Mouse (Mus musculus) CH12.LX (cell line): ENCODE results near the gene Hoxb2. TPM values are rescaled to one million over a fixed set of nuclear protein-coding genes. Genes with fewer than 3 reads are reported as not detected.

Experiments
- DNase-seq: peaks from one replicate; pipeline ENCODE4 v3.0.0-alpha.2; 2013; ENCODE audit errors: extremely low read depth
- H3K27ac ChIP-seq: 2 replicates; pipeline ENCODE4 v1.5.1; 2012; ENCODE audit warnings: low read depth, mild to moderate bottlenecking, control low read depth, moderate library complexity; ENCODE audit not compliant: insufficient read depth
- H3K27me3 ChIP-seq: replicated peaks from 2 replicates; pipeline ENCODE3; 2012; ENCODE audit warnings: inconsistent platforms
- H3K36me3 ChIP-seq, 2 experiments: replicated peaks in 1 of 2; 2 replicates each; pipeline versions ENCODE3 to v1.6.1; 2012; ENCODE audit warnings: inconsistent platforms in 1 of 2, low read length in 1 of 2, mild to moderate bottlenecking in 1 of 2, mixed read lengths in 1 of 2, moderate library complexity in 1 of 2; ENCODE audit not compliant: control insufficient read depth in 1 of 2, insufficient read depth in 1 of 2
- H3K4me1 ChIP-seq, 2 experiments: 2 replicates each; pipeline ENCODE4 v1.6.1; 2012; ENCODE audit warnings: inconsistent platforms in 1 of 2, moderate library complexity in 1 of 2; ENCODE audit not compliant: insufficient read depth in 2 of 2, control insufficient read depth in 1 of 2
- H3K4me2 ChIP-seq: 2 replicates; pipeline ENCODE4 v1.6.1; 2012; ENCODE audit warnings: low read depth, mild to moderate bottlenecking, control low read depth; ENCODE audit not compliant: poor library complexity, insufficient read depth, severe bottlenecking
- H3K4me3 ChIP-seq, 3 experiments: fragments of 150-350 bp in 1 of 3; sonication (generic) in 1 of 3; replicated peaks in 1 of 3; 2 replicates each; pipeline versions ENCODE3 to v1.5.1; 2011 to 2012; ENCODE audit warnings: low read depth in 2 of 3, low read length in 2 of 3, mild to moderate bottlenecking in 2 of 3, moderate library complexity in 2 of 3, control low read depth in 1 of 3, improper control_type of control experiment in 1 of 3, inconsistent platforms in 1 of 3, mixed read lengths in 1 of 3; ENCODE audit not compliant: poor library complexity in 1 of 3
- H3K79me2 ChIP-seq: replicated peaks from 2 replicates; pipeline ENCODE4 v1.6.1; 2012; ENCODE audit warnings: mild to moderate bottlenecking, moderate library complexity; ENCODE audit not compliant: control insufficient read depth, poor library complexity, insufficient read depth, severe bottlenecking; ENCODE audit errors: extremely low read depth
- H3K9ac ChIP-seq: 2 replicates; pipeline ENCODE4 v1.6.1; 2012; ENCODE audit warnings: low read depth, mild to moderate bottlenecking, control low read depth, moderate library complexity; ENCODE audit not compliant: insufficient read depth
- H3K9me3 ChIP-seq: replicated peaks from 2 replicates; pipeline ENCODE3; 2012; ENCODE audit warnings: low read length, inconsistent platforms, mixed read lengths
- CHD2 ChIP-seq: IDR thresholded peaks from 2 replicates; pipeline ENCODE4 v1.6.1; 2011; ENCODE audit warnings: low read length, improper control_type of control experiment
- JUN ChIP-seq: IDR thresholded peaks from 2 replicates; pipeline ENCODE4 v1.6.1; 2011; ENCODE audit warnings: low read depth, mild to moderate bottlenecking, low read length, improper control_type of control experiment, moderate library complexity; ENCODE audit not compliant: insufficient read depth
- MAX ChIP-seq: IDR thresholded peaks from 2 replicates; pipeline ENCODE4 v1.6.1; 2011; ENCODE audit warnings: low read length, improper control_type of control experiment
- MAZ ChIP-seq: IDR thresholded peaks from 2 replicates; pipeline ENCODE4 v1.6.1; 2012; ENCODE audit warnings: low read depth, mild to moderate bottlenecking, inconsistent platforms, low read length, improper control_type of control experiment, moderate library complexity
- MXI1 ChIP-seq: IDR thresholded peaks from 2 replicates; pipeline ENCODE4 v1.6.1; 2011; ENCODE audit warnings: mild to moderate bottlenecking, low read depth, low read length, improper control_type of control experiment
- MYC ChIP-seq: IDR thresholded peaks from 2 replicates; pipeline ENCODE4 v1.6.1; 2011; ENCODE audit warnings: low read depth, mild to moderate bottlenecking, improper control_type of control experiment, low read length
- NRF1 ChIP-seq: IDR thresholded peaks from 2 replicates; pipeline ENCODE4 v1.6.1; 2014; ENCODE audit warnings: low read depth, mild to moderate bottlenecking, inconsistent platforms, low read length, improper control_type of control experiment, moderate library complexity
- POLR2A ChIP-seq: IDR thresholded peaks from 2 replicates; pipeline ENCODE4 v1.6.1; 2011; ENCODE audit warnings: low read depth, mild to moderate bottlenecking, improper control_type of control experiment, low read length
- POLR2AphosphoS2 ChIP-seq: IDR thresholded peaks from 2 replicates; pipeline ENCODE4 v1.6.1; 2011; ENCODE audit warnings: low read depth, low read length, improper control_type of control experiment
- RCOR1 ChIP-seq: conservative IDR thresholded peaks from 2 replicates; pipeline ENCODE4 v1.6.1; 2012; ENCODE audit warnings: low read depth, mild to moderate bottlenecking, inconsistent platforms, low read length, improper control_type of control experiment
- SIN3A ChIP-seq: IDR thresholded peaks from 2 replicates; pipeline ENCODE4 v1.6.1; 2012; ENCODE audit warnings: low read length, improper control_type of control experiment, inconsistent platforms
- TBP ChIP-seq: conservative IDR thresholded peaks from 2 replicates; pipeline ENCODE4 v1.6.1; 2011; ENCODE audit warnings: low read depth, low read length, improper control_type of control experiment
- TCF12 ChIP-seq: IDR thresholded peaks from 2 replicates; pipeline ENCODE4 v1.6.1; 2014; ENCODE audit warnings: low read depth, mild to moderate bottlenecking, inconsistent platforms, low read length, improper control_type of control experiment
- UBTF ChIP-seq: IDR thresholded peaks from 2 replicates; pipeline ENCODE4 v1.6.1; 2012; ENCODE audit warnings: low read depth, mild to moderate bottlenecking, inconsistent platforms, low read length, improper control_type of control experiment, moderate library complexity
- USF1 ChIP-seq: IDR thresholded peaks from 2 replicates; pipeline ENCODE4 v1.6.1; 2014; ENCODE audit warnings: low read depth, mild to moderate bottlenecking, inconsistent platforms, low read length, improper control_type of control experiment
- ZC3H11A ChIP-seq: IDR thresholded peaks from 2 replicates; pipeline ENCODE4 v1.6.1; 2012; ENCODE audit warnings: low read depth, mild to moderate bottlenecking, inconsistent platforms, low read length, improper control_type of control experiment
- ZKSCAN1 ChIP-seq: IDR thresholded peaks from 2 replicates; pipeline ENCODE4 v1.6.1; 2012; ENCODE audit warnings: low read depth, inconsistent platforms, low read length, improper control_type of control experiment, borderline replicate concordance
- ZNF384 ChIP-seq: IDR thresholded peaks from 2 replicates; pipeline ENCODE4 v1.6.1; 2012; ENCODE audit warnings: low read depth, low read length, improper control_type of control experiment, inconsistent platforms
- dilution Hi-C: fragments of 300-500 bp; cut with MboI; formaldehyde crosslinking; loops from 2 replicates; pipeline ENCODE4 v1.14.3; 2020; ENCODE audit warnings: low sequenced_read_pairs; ENCODE audit not compliant: extremely low pct_unique_long_range_greater_than_20kb, extremely low pct_ligation_motif_present
- in situ Hi-C: fragments of 300-500 bp; cut with MboI; formaldehyde crosslinking; loops from 3 replicates; pipeline ENCODE4 v1.14.3; 2019; ENCODE audit warnings: low sequenced_read_pairs, low pct_ligation_motif_present, low pct_unique_long_range_greater_than_20kb, mixed read lengths
- polyA plus RNA-seq: library from polyadenylated mRNA; unstranded; fragments of >175 nt; gene quantifications from 2 replicates; pipeline ENCODE4 v1.2.1, GENCODE M21; 2012; ENCODE audit warnings: low read depth; ENCODE audit not compliant: insufficient read length
- total RNA-seq, 2 experiments: library from RNA; depleted of rRNA; stranded (reverse); fragments of 300-350 nt in 1 of 2; fragments of >200 nt in 1 of 2; gene quantifications; 2 replicates each; pipeline ENCODE4 v1.2.3; 2012 to 2014

Hoxb2 gene
- total and polyA plus RNA-seq, 3 experiments, result not detected

DNA sequence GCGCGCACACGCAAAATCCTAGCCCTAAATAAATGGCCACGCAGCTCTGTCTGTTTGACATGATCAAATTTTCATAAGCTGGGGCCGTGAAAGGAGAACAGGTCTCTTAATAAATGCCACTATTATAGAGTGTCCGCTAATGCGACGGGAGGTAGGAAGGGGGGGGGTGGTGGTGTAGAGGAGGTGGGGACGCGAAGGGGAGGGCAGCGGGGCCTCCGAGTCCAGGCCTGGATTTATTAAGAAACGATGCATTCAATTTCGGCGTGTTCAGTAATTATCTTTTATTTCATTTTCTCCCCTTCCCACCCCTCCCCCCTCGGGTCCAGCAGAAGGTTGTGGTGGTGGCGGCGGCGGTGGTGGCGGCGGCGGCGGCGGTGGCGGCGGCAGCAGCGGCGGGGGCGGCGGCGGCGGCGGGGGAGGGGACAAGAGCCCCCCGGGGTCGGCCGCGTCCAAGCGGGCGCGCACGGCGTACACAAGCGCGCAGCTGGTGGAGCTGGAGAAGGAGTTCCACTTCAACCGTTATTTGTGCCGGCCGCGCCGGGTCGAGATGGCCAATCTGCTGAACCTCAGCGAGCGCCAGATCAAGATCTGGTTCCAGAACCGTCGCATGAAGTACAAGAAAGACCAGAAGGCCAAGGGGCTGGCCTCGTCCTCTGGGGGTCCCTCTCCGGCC is 5.0 kb upstream of the Hoxb2 start:
- Histone ChIP-seq H3K27me3 (peaks cover 11% of the 10 kb centered on the region), H3K4me2 (no peak overlapping the region), H3K9ac (no peak overlapping the region)

DNA sequence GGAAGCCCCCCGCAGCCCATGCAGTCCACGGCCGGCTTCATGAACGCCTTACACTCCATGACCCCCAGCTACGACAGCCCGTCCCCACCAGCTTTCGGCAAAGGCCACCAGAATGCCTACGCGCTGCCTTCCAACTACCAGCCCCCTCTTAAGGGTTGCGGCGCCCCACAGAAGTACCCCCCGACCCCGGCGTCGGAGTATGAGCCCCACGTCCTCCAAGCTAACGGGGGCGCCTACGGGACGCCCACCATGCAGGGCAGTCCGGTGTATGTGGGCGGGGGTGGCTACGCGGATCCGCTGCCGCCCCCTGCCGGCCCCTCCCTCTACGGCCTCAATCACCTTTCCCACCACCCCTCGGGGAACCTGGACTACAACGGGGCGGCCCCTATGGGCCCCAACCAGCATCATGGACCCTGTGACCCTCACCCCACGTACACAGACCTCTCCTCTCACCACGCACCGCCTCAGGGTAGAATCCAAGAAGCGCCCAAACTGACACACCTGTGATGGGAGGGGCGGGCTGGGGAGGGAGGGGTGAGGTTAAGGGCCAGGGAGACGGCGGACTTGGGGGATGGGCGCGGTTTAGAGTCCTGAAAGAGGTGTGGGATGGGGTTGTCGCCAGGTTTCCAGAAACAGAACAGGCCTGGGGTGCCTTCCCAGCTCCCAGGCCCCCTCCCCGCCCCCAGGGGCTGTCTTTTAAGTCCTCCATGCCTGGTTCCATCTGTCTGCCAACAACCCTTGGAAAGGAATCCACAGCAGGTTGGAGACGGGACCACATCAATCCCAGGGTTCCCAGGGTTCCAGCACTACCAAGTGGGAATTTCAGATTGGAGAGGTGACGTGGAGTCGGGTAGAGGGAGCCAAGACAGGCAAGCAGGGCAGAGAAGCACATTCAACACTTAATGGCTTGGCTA is 4.2 kb upstream of the Hoxb2 start:
- Histone ChIP-seq H3K4me3 (no peak overlapping the region), H3K4me2 (no peak overlapping the region), H3K9me3 (peaks cover 8% of the 10 kb centered on the region), H3K79me2 (no peaks in the 10 kb centered on the region), H3K9ac (no peak overlapping the region), H3K4me1 (peaks cover 3 to 21% of the 10 kb centered on the region in 2 experiments; a peak in 2 of 4 replicates), H3K27me3 (peaks cover 13% of the 10 kb centered on the region), H3K27ac (no peak overlapping the region), H3K36me3 (peaks cover 0 to 10% of the 10 kb centered on the region in 2 experiments)
- no peak for DNase-seq
- in situ Hi-C loops, result no loop called here
- dilution Hi-C loops, result no loop called here
- no peak for TF ChIP-seq SIN3A
- no peak for TF ChIP-seq USF1
- no peak for TF ChIP-seq MAZ
- no peak for TF ChIP-seq ZNF384
- no peak for TF ChIP-seq JUN
- TF ChIP-seq POLR2A, result no peak
- TF ChIP-seq TCF12, result no peak
- TF ChIP-seq RCOR1, result no peak
- TF ChIP-seq MAX, result no peak
- no peak for TF ChIP-seq UBTF
- TF ChIP-seq POLR2AphosphoS2, result no peak
- no peak for TF ChIP-seq ZC3H11A
- TF ChIP-seq TBP, result no peak
- TF ChIP-seq ZKSCAN1, result no peak
- no peak for TF ChIP-seq NRF1
- TF ChIP-seq MXI1, result no peak
- TF ChIP-seq MYC, result no peak
- no peak for TF ChIP-seq CHD2

More for the DNA sequence above, 5.0 kb upstream of the Hoxb2 start:
- Histone ChIP-seq H3K4me1 (peaks cover 3 to 13% of the 10 kb centered on the region in 2 experiments; a peak in 2 of 4 replicates), H3K36me3 (peaks cover 0 to 10% of the 10 kb centered on the region in 2 experiments), H3K27ac (no peak overlapping the region), H3K4me3 (no peak overlapping the region), H3K9me3 (peaks cover 8% of the 10 kb centered on the region), H3K79me2 (no peaks in the 10 kb centered on the region)
- no peak for TF ChIP-seq ZKSCAN1
- TF ChIP-seq JUN, result no peak
- no peak for DNase-seq
- dilution Hi-C loops, result no loop called here
- in situ Hi-C loops, result no loop called here
